Mouse (Mus musculus) heart, postnatal 0 days (tissue): ENCODE measurements around the gene Pgrmc1. TPM values are rescaled to one million over a fixed set of nuclear protein-coding genes. Genes with fewer than 3 reads are reported as not detected.

Experiments
- ATAC-seq: fragments of 200-750 bp; cut with Nextera tagmentation; 2 replicates; pipeline ENCODE4 v1.8.0; 2017; ENCODE audit warnings: low read depth, moderate number of reproducible peaks, moderate library complexity; ENCODE audit not compliant: insufficient read depth
- DNase-seq: peaks from one replicate; pipeline ENCODE4 v3.0.0-alpha.2; 2016; ENCODE audit warnings: low spot score
- H3K27ac ChIP-seq: fragments of 300-500 bp; sonication (generic); 2 replicates; pipeline ENCODE4 v1.5.1; 2014; ENCODE audit warnings: low read depth, mild to moderate bottlenecking
- H3K27me3 ChIP-seq: fragments of 300-500 bp; sonication (generic); 2 replicates; pipeline ENCODE4 v1.6.1; 2014; ENCODE audit warnings: low read length, mixed read lengths; ENCODE audit not compliant: control insufficient read depth, insufficient read depth
- H3K36me3 ChIP-seq: fragments of 300-500 bp; sonication (generic); replicated peaks from 2 replicates; pipeline ENCODE4 v1.6.1; 2014; ENCODE audit warnings: low read length, mixed read lengths; ENCODE audit not compliant: control insufficient read depth, insufficient read depth
- H3K4me1 ChIP-seq: fragments of 300-500 bp; sonication (generic); 2 replicates; pipeline ENCODE4 v1.6.1; 2014; ENCODE audit warnings: antibody characterized with exemption; ENCODE audit not compliant: control insufficient read depth, insufficient read depth
- H3K4me2 ChIP-seq: fragments of 300-500 bp; sonication (generic); 2 replicates; pipeline ENCODE4 v1.6.1; 2014; ENCODE audit warnings: low read depth, mild to moderate bottlenecking, low read length, moderate library complexity
- H3K4me3 ChIP-seq: fragments of 300-500 bp; sonication (generic); 2 replicates; pipeline ENCODE4 v1.5.1; 2014; ENCODE audit warnings: low read depth, low read length
- H3K9ac ChIP-seq: fragments of 300-500 bp; sonication (generic); replicated peaks from 2 replicates; pipeline ENCODE4 v1.6.1; 2014; ENCODE audit warnings: low read depth, low read length, mixed read lengths
- H3K9me3 ChIP-seq: fragments of 300-500 bp; sonication (generic); replicated peaks from 2 replicates; pipeline ENCODE4 v1.6.1; 2016; ENCODE audit warnings: low read length; ENCODE audit not compliant: control insufficient read depth
- CTCF ChIP-seq: IDR thresholded peaks from 2 replicates; pipeline ENCODE4 v1.5.1; 2016; ENCODE audit warnings: antibody characterized with exemption, control low read depth, low read depth
- EP300 ChIP-seq: IDR thresholded peaks from 2 replicates; pipeline ENCODE4 v1.6.1; 2016; ENCODE audit warnings: antibody characterized with exemption, low read depth
- WGBS: fragments of 180-500 bp; shearing (Covaris S2); extraction: QIAGEN DNeasy Blood & Tissue Kit; methylation state at CpG from one replicate; pipeline ENCODE4 v1.1.7; 2014; 5-methylcytosine and 5-hydroxymethylcytosine counted together
- polyA plus RNA-seq: library from polyadenylated mRNA; unstranded; fragments of >200 nt; fragmentation: Nextera tagmentation; extraction: Ambion mirVana; gene quantifications from 2 replicates; pipeline ENCODE4 v1.2.1, GENCODE M21; 2015
- total RNA-seq: library from RNA; depleted of rRNA; stranded (reverse); fragments of >200 nt; gene quantifications from 2 replicates; pipeline ENCODE4 v1.2.3, GENCODE M21; 2014; ENCODE audit warnings: low replicate concordance

Gene Pgrmc1
- total and polyA plus RNA-seq, 2 experiments from 2014 or later = 70.5 to 82.2 TPM

DNA sequence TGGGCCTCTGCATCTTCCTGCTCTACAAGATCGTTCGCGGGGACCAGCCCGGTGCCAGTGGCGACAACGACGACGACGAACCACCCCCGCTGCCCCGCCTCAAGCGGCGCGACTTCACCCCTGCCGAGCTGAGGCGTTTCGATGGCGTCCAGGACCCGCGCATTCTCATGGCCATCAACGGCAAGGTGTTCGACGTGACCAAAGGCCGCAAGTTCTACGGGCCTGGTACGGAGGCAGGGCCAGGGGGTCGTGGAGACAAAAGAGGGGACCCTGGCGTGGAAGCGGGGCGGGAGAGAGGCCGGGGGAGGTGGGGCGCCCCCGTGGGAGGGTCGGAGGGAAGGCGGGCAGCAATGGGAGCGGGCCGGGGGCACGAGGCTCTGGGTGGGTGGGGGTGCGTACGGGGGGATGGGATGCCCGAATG, 394 bp downstream of the Pgrmc1 start:
- Histone ChIP-seq H3K9ac (peak overlapping the region; percentile 83), H3K27me3 (no peaks in the 10 kb centered on the region), H3K4me2 (peak overlapping the region; percentile 68), H3K4me3 (peak overlapping the region; percentile 80), H3K36me3 (no peaks in the 10 kb centered on the region; the same call in 1 of the 2 replicates), H3K4me1 (no peaks in the 10 kb centered on the region), H3K27ac (peak overlapping the region; percentile 87), H3K9me3 (no peaks in the 10 kb centered on the region)
- DNase-seq = no peak
- peak; percentile 39 for ATAC-seq
- WGBS = 22% methylated on average over 32 of the region's 41 CpGs
- no peak for TF ChIP-seq CTCF
- TF ChIP-seq EP300 = no peak

DNA sequence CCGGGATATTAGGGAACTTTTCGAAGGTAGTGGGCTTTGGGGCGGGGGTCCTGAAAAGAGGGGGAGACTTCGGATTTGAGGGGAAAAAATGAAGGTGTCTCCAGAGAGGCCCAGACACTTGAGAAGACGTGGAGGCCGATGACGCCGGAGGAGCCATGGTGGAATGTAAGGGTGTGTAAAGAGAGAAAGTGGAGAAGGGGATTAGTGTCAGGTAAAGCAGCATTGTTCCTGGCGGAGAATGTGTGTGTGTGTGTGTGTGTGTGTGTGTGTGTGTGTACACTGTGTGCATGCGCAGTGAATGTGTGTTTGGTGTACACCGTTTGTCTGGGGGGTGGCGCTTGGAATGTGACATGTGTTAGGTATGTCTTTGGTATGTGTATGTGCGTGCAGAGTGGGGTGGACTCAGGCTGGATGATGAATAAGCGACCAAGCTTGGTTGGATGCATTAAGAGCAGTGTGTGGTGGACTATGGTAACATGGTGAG, 897 bp downstream of the Pgrmc1 start:
- H3K4me1 ChIP-seq = no peaks in the 10 kb centered on the region
- H3K4me3 ChIP-seq = peak overlapping the region; percentile 80
- H3K36me3 ChIP-seq = no peaks in the 10 kb centered on the region; the same call in 1 of the 2 replicates
- TF ChIP-seq EP300 (no peak), CTCF (no peak)
- H3K9ac ChIP-seq = peak overlapping the region; percentile 83
- 23% methylated on average over 14 of the region's 14 CpGs for WGBS
- DNase-seq = no peak
- H3K4me2 ChIP-seq = peak overlapping the region; percentile 68
- no peaks in the 10 kb centered on the region for H3K9me3 ChIP-seq
- H3K27ac ChIP-seq = peak overlapping the region; percentile 87
- ATAC-seq = peak; percentile 27
- H3K27me3 ChIP-seq = no peaks in the 10 kb centered on the region

DNA sequence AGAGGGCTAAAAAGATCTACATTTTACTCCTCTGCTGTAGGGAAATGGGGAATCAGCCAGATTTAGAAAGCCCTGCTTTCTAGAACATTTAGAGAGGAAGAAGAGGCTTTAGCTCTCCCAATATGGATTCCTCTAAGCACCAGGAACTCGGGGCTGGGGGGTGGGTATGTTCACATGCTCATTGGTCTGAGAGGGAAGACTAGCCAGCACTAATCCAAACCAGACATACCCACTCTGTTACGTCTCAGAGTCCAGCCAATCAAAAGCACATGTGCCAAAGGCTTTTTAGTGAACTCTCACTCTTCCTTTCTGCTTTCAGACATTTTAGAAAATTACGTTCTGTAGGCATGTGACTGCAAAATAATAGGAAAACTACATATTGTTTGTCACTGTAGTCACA, 1.6 kb downstream of the Pgrmc1 start:
- Histone ChIP-seq H3K9me3 (no peaks in the 10 kb centered on the region), H3K4me2 (peak overlapping the region; percentile 68), H3K9ac (no peak overlapping the region), H3K27ac (no peak overlapping the region), H3K36me3 (no peaks in the 10 kb centered on the region; the same call in 1 of the 2 replicates), H3K27me3 (no peaks in the 10 kb centered on the region), H3K4me3 (peak overlapping the region; percentile 80), H3K4me1 (no peaks in the 10 kb centered on the region)
- 46% methylated on average over 3 of the region's 3 CpGs for WGBS
- no peak for ATAC-seq
- TF ChIP-seq CTCF (no peak), EP300 (no peak)
- no peak for DNase-seq

DNA sequence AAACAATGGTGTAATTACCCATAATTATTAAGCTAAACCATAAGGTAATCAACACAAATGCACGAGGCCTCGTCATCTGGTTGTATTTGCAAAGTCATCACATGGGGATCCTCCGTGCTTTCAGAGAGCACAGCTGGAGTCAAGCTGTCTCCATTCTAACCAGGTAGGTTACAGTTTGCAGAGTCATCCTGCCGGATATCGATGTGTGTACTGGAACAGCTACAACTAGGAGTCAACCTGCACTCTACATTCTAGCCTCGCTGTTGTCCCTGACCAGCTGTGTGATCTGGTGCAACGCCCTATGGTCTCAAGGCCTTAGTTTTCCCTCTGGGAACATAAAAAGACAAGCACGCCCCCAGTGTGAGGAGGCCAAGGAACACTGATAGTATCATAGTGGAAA, 2.1 kb downstream of the Pgrmc1 start:
- 76% methylated on average over 8 of the region's 8 CpGs for WGBS
- Histone ChIP-seq H3K9ac (no peak overlapping the region), H3K36me3 (peaks cover 1% of the 10 kb centered on the region; the same call in 1 of the 2 replicates), H3K27ac (no peak overlapping the region), H3K27me3 (no peaks in the 10 kb centered on the region), H3K4me2 (no peak overlapping the region), H3K4me1 (no peaks in the 10 kb centered on the region), H3K9me3 (no peaks in the 10 kb centered on the region), H3K4me3 (no peak overlapping the region)
- ATAC-seq (no peak), DNase-seq (no peak)
- TF ChIP-seq EP300 (no peak), CTCF (no peak)

DNA sequence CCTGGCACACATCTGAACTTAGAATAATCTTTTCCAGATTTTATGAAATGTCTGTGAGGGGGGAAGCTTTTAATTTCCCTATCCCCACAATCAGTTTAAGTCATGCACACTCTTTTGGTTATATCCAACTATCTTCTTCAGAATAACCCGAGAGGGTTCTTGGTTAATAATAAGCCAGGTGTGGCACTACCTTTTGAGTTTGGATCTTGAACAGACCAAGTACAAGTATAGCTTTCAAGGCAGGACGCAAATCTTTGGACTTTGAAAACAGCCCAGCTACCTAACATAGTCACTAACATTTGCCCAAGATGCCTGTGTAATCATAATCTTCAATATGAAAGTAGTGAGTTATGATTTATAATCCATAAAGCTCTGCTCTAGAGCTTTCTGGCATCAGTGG, 4.9 kb downstream of the Pgrmc1 start:
- no peak overlapping the region for H3K27ac ChIP-seq
- no peak overlapping the region for H3K4me2 ChIP-seq
- no peak overlapping the region for H3K9ac ChIP-seq
- ATAC-seq (no peak), DNase-seq (no peak)
- no peaks in the 10 kb centered on the region for H3K27me3 ChIP-seq
- no peak overlapping the region for H3K4me3 ChIP-seq
- H3K9me3 ChIP-seq = no peaks in the 10 kb centered on the region
- H3K36me3 ChIP-seq = peaks cover 6% of the 10 kb centered on the region; the same call in 1 of the 2 replicates
- WGBS = 79% methylated on average over 2 of the region's 2 CpGs
- TF ChIP-seq CTCF (no peak), EP300 (no peak)
- no peaks in the 10 kb centered on the region for H3K4me1 ChIP-seq

DNA sequence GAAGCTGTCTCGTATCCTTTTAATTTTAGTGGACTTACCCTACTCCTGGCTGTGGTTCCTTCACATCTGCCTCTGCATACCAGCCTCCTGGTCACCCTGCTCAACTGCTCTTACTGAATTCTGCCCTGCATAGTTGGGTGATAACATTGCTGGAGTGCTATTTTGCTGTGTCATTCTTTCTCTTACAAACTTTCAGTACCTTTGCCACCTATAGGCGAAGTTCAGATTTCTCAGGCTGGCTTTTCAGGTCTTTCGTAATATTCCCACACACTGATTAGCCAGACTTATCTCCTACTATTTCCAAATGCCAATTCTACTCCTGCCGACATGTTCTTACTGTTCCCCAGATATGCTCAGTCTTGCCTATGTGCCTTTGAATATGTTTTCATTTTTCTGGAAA, 6.0 kb downstream of the Pgrmc1 start:
- no peak for TF ChIP-seq EP300
- TF ChIP-seq CTCF = no peak
- 75% methylated on average over 4 of the region's 4 CpGs for WGBS
- DNase-seq (no peak), ATAC-seq (no peak)
- H3K4me3 ChIP-seq = no peak overlapping the region
- no peaks in the 10 kb centered on the region for H3K4me1 ChIP-seq
- peaks cover 6% of the 10 kb centered on the region; the same call in 1 of the 2 replicates for H3K36me3 ChIP-seq
- no peak overlapping the region for H3K4me2 ChIP-seq
- H3K9ac ChIP-seq = no peak overlapping the region
- no peaks in the 10 kb centered on the region for H3K9me3 ChIP-seq
- no peak overlapping the region for H3K27ac ChIP-seq
- H3K27me3 ChIP-seq = no peaks in the 10 kb centered on the region
